Mouse (Mus musculus): ENCODE data around the gene Epha1.

- TF ChIP-seq CTCF (IDR thresholded peaks at IDR 0.05; ENCODE audit: low read depth) (no peak), EP300 (IDR thresholded peaks at IDR 0.05; ENCODE audit: low read depth) (no peak)
Measured at GRCm38 (mm10) chr6:42339189-42339588, 33.9 kb downstream of the Epha1 start.
